Mouse (Mus musculus) myocyte (in vitro differentiated cells): ENCODE measurements at regions not wholly inside any gene's neighbourhood (a gene's known extent, or its start where the extent isn't known, plus 50 kb on each side); places are given as distances from the start of the nearest gene placed in this dataset.

ENCODE experiments used
- H3K27me3 ChIP-seq: one replicate; pipeline ENCODE4 v1.6.1; 2011; ENCODE audit not compliant: control insufficient read depth, insufficient read depth, insufficient read length
- H3K36me3 ChIP-seq: one replicate; pipeline ENCODE4 v1.6.1; 2011; ENCODE audit not compliant: control insufficient read depth, insufficient read depth
- H3K4me2 ChIP-seq: one replicate; pipeline ENCODE4 v1.6.1; 2011; ENCODE audit warnings: low read depth, control low read depth
- H3K4me3 ChIP-seq: one replicate; pipeline ENCODE4 v1.5.1; 2011; ENCODE audit warnings: mild to moderate bottlenecking, control low read depth, moderate library complexity
- H3K79me2 ChIP-seq: one replicate; pipeline ENCODE4 v1.6.1; 2011; ENCODE audit not compliant: control insufficient read depth, insufficient read depth
- H3ac ChIP-seq: one replicate; pipeline ENCODE4 v1.6.1; 2011; ENCODE audit not compliant: control insufficient read depth, insufficient read length
- CEBPB ChIP-seq: IDR thresholded peaks from 2 replicates; pipeline ENCODE4 v1.6.1; 2011; ENCODE audit warnings: mild to moderate bottlenecking, moderate library complexity; ENCODE audit not compliant: poor library complexity, insufficient read depth, severe bottlenecking
- E2F4 ChIP-seq: IDR thresholded peaks from one replicate; pipeline ENCODE4 v1.6.1; 2011; ENCODE audit warnings: mild to moderate bottlenecking, control low read depth, moderate library complexity; ENCODE audit not compliant: insufficient read depth
- MAX ChIP-seq: IDR thresholded peaks from one replicate; pipeline ENCODE4 v1.6.1; 2011; ENCODE audit warnings: low read depth, mild to moderate bottlenecking, control low read depth
- MYOD1 ChIP-seq, 3 experiments: IDR thresholded peaks; one replicate each; pipeline ENCODE4 v1.6.1; 2011; ENCODE audit warnings: control low read depth in 2 of 3, low read depth in 2 of 3, mild to moderate bottlenecking in 2 of 3, moderate library complexity in 1 of 3; ENCODE audit not compliant: insufficient read length in 2 of 3, control insufficient read depth in 1 of 3
- MYOG ChIP-seq, 3 experiments: IDR thresholded peaks; one replicate each; pipeline ENCODE4 v1.6.1; 2011; ENCODE audit warnings: control low read depth in 2 of 3, low read depth in 2 of 3, mild to moderate bottlenecking in 2 of 3; ENCODE audit not compliant: insufficient read length in 2 of 3, control insufficient read depth in 1 of 3, insufficient read depth in 1 of 3
- POLR2A ChIP-seq: IDR thresholded peaks from one replicate; pipeline ENCODE4 v1.6.1; 2011; ENCODE audit warnings: low read depth, mild to moderate bottlenecking, control low read depth, moderate library complexity; ENCODE audit not compliant: insufficient read length
- POLR2AphosphoS2 ChIP-seq: IDR thresholded peaks from one replicate; pipeline ENCODE4 v1.6.1; 2011; ENCODE audit warnings: low read depth, control low read depth; ENCODE audit not compliant: insufficient read length
- REST ChIP-seq: IDR thresholded peaks from one replicate; pipeline ENCODE4 v1.6.1; 2011; ENCODE audit warnings: mild to moderate bottlenecking, control low read depth, moderate library complexity; ENCODE audit not compliant: insufficient read depth, insufficient read length
- SRF ChIP-seq: IDR thresholded peaks from one replicate; pipeline ENCODE4 v1.6.1; 2011; ENCODE audit warnings: low read depth; ENCODE audit not compliant: control insufficient read depth, insufficient read length
- TCF12 ChIP-seq: IDR thresholded peaks from one replicate; pipeline ENCODE4 v1.6.1; 2011; ENCODE audit warnings: mild to moderate bottlenecking, control low read depth; ENCODE audit not compliant: poor library complexity, insufficient read depth, severe bottlenecking
- TCF3 ChIP-seq: IDR thresholded peaks from one replicate; pipeline ENCODE4 v1.6.1; 2011; ENCODE audit warnings: low read depth, control low read depth; ENCODE audit not compliant: insufficient read length
- USF1 ChIP-seq: IDR thresholded peaks from one replicate; pipeline ENCODE4 v1.6.1; 2011; ENCODE audit warnings: low read depth, mild to moderate bottlenecking, control low read depth, moderate library complexity

- no peak overlapping the region for H3K4me3 ChIP-seq
- H3K36me3 ChIP-seq, result no peaks in the 10 kb centered on the region
- H3K4me2 ChIP-seq, result no peak overlapping the region
- H3K79me2 ChIP-seq, result no peaks in the 10 kb centered on the region
- no peaks in the 10 kb centered on the region for H3K27me3 ChIP-seq
- TF ChIP-seq SRF, result no peak
- no peak for TF ChIP-seq CEBPB
- TF ChIP-seq MYOG (IDR thresholded peaks at IDR 0.05; ENCODE audit: control insufficient read depth in 1 of 3, insufficient read depth in 1 of 3, insufficient read length in 2 of 3, low read depth in 2 of 3), result no peak
- no peak for TF ChIP-seq MYOD1 (IDR thresholded peaks at IDR 0.05; ENCODE audit: control insufficient read depth in 1 of 3, insufficient read length in 2 of 3, low read depth in 2 of 3)
- no peak overlapping the region for H3ac ChIP-seq
These were observed 311.2 kb upstream of the Spag17 start for GRCm38 (mm10) chr3:99573977-99574373.

GRCm38 (mm10) chr3:99602679-99603078, 282.5 kb upstream of the Spag17 start:
- Histone ChIP-seq H3K79me2 (no peaks in the 10 kb centered on the region), H3K27me3 (no peaks in the 10 kb centered on the region), H3ac (no peak overlapping the region), H3K4me3 (no peak overlapping the region), H3K4me2 (no peak overlapping the region), H3K36me3 (no peaks in the 10 kb centered on the region)
- TF ChIP-seq POLR2AphosphoS2, result no peak
- TF ChIP-seq MAX, result no peak
- TF ChIP-seq TCF3, result no peak
- TF ChIP-seq SRF, result no peak
- no peak for TF ChIP-seq MYOD1 (IDR thresholded peaks at IDR 0.05; ENCODE audit: control insufficient read depth in 1 of 3, insufficient read length in 2 of 3, low read depth in 2 of 3)
- no peak for TF ChIP-seq POLR2A
- no peak for TF ChIP-seq E2F4
- no peak for TF ChIP-seq MYOG (IDR thresholded peaks at IDR 0.05; ENCODE audit: control insufficient read depth in 1 of 3, insufficient read depth in 1 of 3, insufficient read length in 2 of 3, low read depth in 2 of 3)
- TF ChIP-seq TCF12, result no peak
- TF ChIP-seq REST, result no peak
- TF ChIP-seq CEBPB, result no peak
- no peak for TF ChIP-seq USF1

- H3ac ChIP-seq, result no peak overlapping the region
- H3K36me3 ChIP-seq, result no peaks in the 10 kb centered on the region
- H3K4me3 ChIP-seq, result no peak overlapping the region
- no peaks in the 10 kb centered on the region for H3K27me3 ChIP-seq
- H3K79me2 ChIP-seq, result no peaks in the 10 kb centered on the region
- TF ChIP-seq USF1, result no peak
- TF ChIP-seq E2F4, result no peak
- no peak for TF ChIP-seq MYOG (IDR thresholded peaks at IDR 0.05; ENCODE audit: control insufficient read depth in 1 of 3, insufficient read depth in 1 of 3, insufficient read length in 2 of 3, low read depth in 2 of 3)
- TF ChIP-seq POLR2AphosphoS2, result no peak
- no peak for TF ChIP-seq POLR2A
- no peak for TF ChIP-seq SRF
- TF ChIP-seq MAX, result no peak
- TF ChIP-seq REST, result no peak
- TF ChIP-seq MYOD1 (IDR thresholded peaks at IDR 0.05; ENCODE audit: control insufficient read depth in 1 of 3, insufficient read length in 2 of 3, low read depth in 2 of 3), result no peak
- no peak for TF ChIP-seq TCF12
- no peak for TF ChIP-seq CEBPB
- no peak for TF ChIP-seq TCF3
- no peak overlapping the region for H3K4me2 ChIP-seq
These were observed 252.9 kb upstream of the Spag17 start for GRCm38 (mm10) chr3:99632309-99632708.

- Histone ChIP-seq H3K4me2 (no peak overlapping the region), H3K4me3 (no peak overlapping the region), H3K79me2 (no peaks in the 10 kb centered on the region), H3ac (no peak overlapping the region), H3K36me3 (no peaks in the 10 kb centered on the region), H3K27me3 (no peaks in the 10 kb centered on the region)
- TF ChIP-seq TCF12, result no peak
- TF ChIP-seq SRF, result no peak
These were observed 243.7 kb upstream of the Spag17 start for GRCm38 (mm10) chr3:99641343-99642106.

- Histone ChIP-seq H3K36me3 (no peaks in the 10 kb centered on the region), H3K4me3 (no peak overlapping the region), H3K79me2 (no peaks in the 10 kb centered on the region), H3K27me3 (no peaks in the 10 kb centered on the region), H3ac (no peak overlapping the region), H3K4me2 (no peak overlapping the region)
- TF ChIP-seq TCF12, result no peak
- TF ChIP-seq MYOD1 (IDR thresholded peaks at IDR 0.05; ENCODE audit: control insufficient read depth in 1 of 3, insufficient read length in 2 of 3, low read depth in 2 of 3), result no peak
- TF ChIP-seq REST, result no peak
- no peak for TF ChIP-seq MAX
- TF ChIP-seq MYOG (IDR thresholded peaks at IDR 0.05; ENCODE audit: control insufficient read depth in 1 of 3, insufficient read depth in 1 of 3, insufficient read length in 2 of 3, low read depth in 2 of 3), result no peak
- TF ChIP-seq E2F4, result no peak
- TF ChIP-seq SRF, result no peak
- no peak for TF ChIP-seq USF1
- no peak for TF ChIP-seq POLR2A
- no peak for TF ChIP-seq TCF3
These were observed 240.3 kb upstream of the Spag17 start for GRCm38 (mm10) chr3:99644910-99645309.
